Mouse (Mus musculus): ENCODE measurements around the gene Prss16. TPM values are rescaled to one million over a fixed set of nuclear protein-coding genes. Genes with fewer than 3 reads are reported as not detected.

Prss16 gene
- polyA plus RNA-seq (2015; fragmentation: Illumina TruSeq; extraction: RNeasy Lipid Tissue Mini Kit (QIAGEN cat#74804); ENCODE audit: insufficient read depth, low replicate concordance): 1.6 TPM

GRCm38 (mm10) chr13:22009642-22010041 lies at the start of gene Prss16:
Gene Prss16 (minus strand): TSS chr13:22009742.

GRCm38 (mm10) chr13:22042568-22043502 lies 33.3 kb upstream of the Prss16 start, which contains the start of the genes Hist1h2ag and Hist1h2bj:
Gene Hist1h2ag (minus strand): TSS chr13:22042944.
Gene Hist1h2bj (plus strand): TSS chr13:22043214.

GRCm38 (mm10) chr13:22041142-22041536 lies 31.6 kb upstream of the Prss16 start, which contains the start of gene Hist1h4i:
Gene Hist1h4i (minus strand): TSS chr13:22041362.

GRCm38 (mm10) chr13:22035267-22036148 lies 26.0 kb upstream of the Prss16 start, which contains the start of the genes Hist1h2ah and Hist1h2bk:
Gene Hist1h2ah (minus strand): TSS chr13:22035568.
Gene Hist1h2bk (plus strand): TSS chr13:22035870.

GRCm38 (mm10) chr13:21980981-21981802 lies 28.4 kb downstream of the Prss16 start, which contains the start of gene Pom121l2:
Gene Pom121l2 (plus strand): TSS chr13:21981194.

Other genes starting within 250 kb of the Prss16 start
- gene Hist1h1b, start 229.1 kb downstream of the Prss16 start, polyA plus RNA-seq (2015; fragmentation: Illumina TruSeq; extraction: RNeasy Lipid Tissue Mini Kit (QIAGEN cat#74804); ENCODE audit: insufficient read depth, low replicate concordance): not detected
- not detected for gene Hist1h3i, start 226.4 kb downstream of the Prss16 start, polyA plus RNA-seq (2015; fragmentation: Illumina TruSeq; extraction: RNeasy Lipid Tissue Mini Kit (QIAGEN cat#74804); ENCODE audit: insufficient read depth, low replicate concordance)
- not detected for gene Hist1h2an, start 222.5 kb downstream of the Prss16 start, polyA plus RNA-seq (2015; fragmentation: Illumina TruSeq; extraction: RNeasy Lipid Tissue Mini Kit (QIAGEN cat#74804); ENCODE audit: insufficient read depth, low replicate concordance)
- gene Hist1h2bp, start 222.3 kb downstream of the Prss16 start, polyA plus RNA-seq (2015; fragmentation: Illumina TruSeq; extraction: RNeasy Lipid Tissue Mini Kit (QIAGEN cat#74804); ENCODE audit: insufficient read depth, low replicate concordance): not detected
- 1.1 TPM for gene Hist1h2bq, start 199.5 kb downstream of the Prss16 start, polyA plus RNA-seq (2015; fragmentation: Illumina TruSeq; extraction: RNeasy Lipid Tissue Mini Kit (QIAGEN cat#74804); ENCODE audit: insufficient read depth, low replicate concordance)
- not detected for gene Hist1h2ao, start 199.3 kb downstream of the Prss16 start, polyA plus RNA-seq (2015; fragmentation: Illumina TruSeq; extraction: RNeasy Lipid Tissue Mini Kit (QIAGEN cat#74804); ENCODE audit: insufficient read depth, low replicate concordance)
- gene Hist1h4m, start 198.0 kb downstream of the Prss16 start, polyA plus RNA-seq (2015; fragmentation: Illumina TruSeq; extraction: RNeasy Lipid Tissue Mini Kit (QIAGEN cat#74804); ENCODE audit: insufficient read depth, low replicate concordance): not detected
- gene Hist1h4n, start 177.5 kb downstream of the Prss16 start, polyA plus RNA-seq (2015; fragmentation: Illumina TruSeq; extraction: RNeasy Lipid Tissue Mini Kit (QIAGEN cat#74804); ENCODE audit: insufficient read depth, low replicate concordance): not detected
- not detected for gene Hist1h2ap, start 176.2 kb downstream of the Prss16 start, polyA plus RNA-seq (2015; fragmentation: Illumina TruSeq; extraction: RNeasy Lipid Tissue Mini Kit (QIAGEN cat#74804); ENCODE audit: insufficient read depth, low replicate concordance)
- gene Hist1h2br, start 176.0 kb downstream of the Prss16 start, polyA plus RNA-seq (2015; fragmentation: Illumina TruSeq; extraction: RNeasy Lipid Tissue Mini Kit (QIAGEN cat#74804); ENCODE audit: insufficient read depth, low replicate concordance): 0.81 TPM
- gene Zfp184, start 64.6 kb downstream of the Prss16 start, polyA plus RNA-seq (2015; fragmentation: Illumina TruSeq; extraction: RNeasy Lipid Tissue Mini Kit (QIAGEN cat#74804); ENCODE audit: insufficient read depth, low replicate concordance): 1.2 TPM
- not detected for gene Pom121l2, start 28.5 kb downstream of the Prss16 start, polyA plus RNA-seq (2015; fragmentation: Illumina TruSeq; extraction: RNeasy Lipid Tissue Mini Kit (QIAGEN cat#74804); ENCODE audit: insufficient read depth, low replicate concordance)
- gene Hist1h2ah, start 25.8 kb upstream of the Prss16 start, polyA plus RNA-seq (2015; fragmentation: Illumina TruSeq; extraction: RNeasy Lipid Tissue Mini Kit (QIAGEN cat#74804); ENCODE audit: insufficient read depth, low replicate concordance): not detected
- gene Hist1h2bk, start 26.1 kb upstream of the Prss16 start, polyA plus RNA-seq (2015; fragmentation: Illumina TruSeq; extraction: RNeasy Lipid Tissue Mini Kit (QIAGEN cat#74804); ENCODE audit: insufficient read depth, low replicate concordance): not detected
- gene Hist1h4i, start 31.6 kb upstream of the Prss16 start, polyA plus RNA-seq (2015; fragmentation: Illumina TruSeq; extraction: RNeasy Lipid Tissue Mini Kit (QIAGEN cat#74804); ENCODE audit: insufficient read depth, low replicate concordance): 7.6 TPM
- gene Hist1h2ag, start 33.2 kb upstream of the Prss16 start, polyA plus RNA-seq (2015; fragmentation: Illumina TruSeq; extraction: RNeasy Lipid Tissue Mini Kit (QIAGEN cat#74804); ENCODE audit: insufficient read depth, low replicate concordance): not detected
- not detected for gene Hist1h2bj, start 33.5 kb upstream of the Prss16 start, polyA plus RNA-seq (2015; fragmentation: Illumina TruSeq; extraction: RNeasy Lipid Tissue Mini Kit (QIAGEN cat#74804); ENCODE audit: insufficient read depth, low replicate concordance)
- not detected for gene Vmn1r188, start 74.7 kb upstream of the Prss16 start, polyA plus RNA-seq (2015; fragmentation: Illumina TruSeq; extraction: RNeasy Lipid Tissue Mini Kit (QIAGEN cat#74804); ENCODE audit: insufficient read depth, low replicate concordance)
- not detected for gene Vmn1r189, start 96.1 kb upstream of the Prss16 start, polyA plus RNA-seq (2015; fragmentation: Illumina TruSeq; extraction: RNeasy Lipid Tissue Mini Kit (QIAGEN cat#74804); ENCODE audit: insufficient read depth, low replicate concordance)
- not detected for gene Vmn1r191, start 174.2 kb upstream of the Prss16 start, polyA plus RNA-seq (2015; fragmentation: Illumina TruSeq; extraction: RNeasy Lipid Tissue Mini Kit (QIAGEN cat#74804); ENCODE audit: insufficient read depth, low replicate concordance)
- gene Vmn1r192, start 181.4 kb upstream of the Prss16 start, polyA plus RNA-seq (2015; fragmentation: Illumina TruSeq; extraction: RNeasy Lipid Tissue Mini Kit (QIAGEN cat#74804); ENCODE audit: insufficient read depth, low replicate concordance): not detected
- not detected for gene Vmn1r193, start 213.4 kb upstream of the Prss16 start, polyA plus RNA-seq (2015; fragmentation: Illumina TruSeq; extraction: RNeasy Lipid Tissue Mini Kit (QIAGEN cat#74804); ENCODE audit: insufficient read depth, low replicate concordance)
- gene Vmn1r194, start 234.5 kb upstream of the Prss16 start, polyA plus RNA-seq (2015; fragmentation: Illumina TruSeq; extraction: RNeasy Lipid Tissue Mini Kit (QIAGEN cat#74804); ENCODE audit: insufficient read depth, low replicate concordance): not detected